Mouse (Mus musculus): ENCODE results near the gene Negr1. TPM values are rescaled to one million over a fixed set of nuclear protein-coding genes. Genes with fewer than 3 reads are reported as not detected.

The Negr1 gene
- total and polyA plus RNA-seq, 3 experiments, result 0.16 TPM; not detected in 2

- TF ChIP-seq TAL1 (conservative IDR thresholded peaks at IDR 0.05; ENCODE audit: low read depth, low read length) (no peak), GATA2 (IDR thresholded peaks at IDR 0.05; ENCODE audit: borderline replicate concordance, low read depth, low read length) (no peak), POLR2AphosphoS5 (IDR thresholded peaks at IDR 0.05; ENCODE audit: insufficient replicate concordance, low read depth, low read length) (no peak), CTCF (IDR thresholded peaks at IDR 0.05; ENCODE audit: low read depth, low read length) (no peak), GATA1 (IDR thresholded peaks at IDR 0.05; ENCODE audit: borderline replicate concordance, low read length) (no peak)
These were observed 519.0 kb downstream of the Negr1 start for GRCm38 (mm10) chr3:157080585-157080984.

GRCm38 (mm10) chr3:157082808-157083784 is 521.5 kb downstream of the Negr1 start:
- ATAC-seq (ENCODE audit: extremely low read depth, insufficient number of reproducible peaks, low FRiP score, poor library complexity, severe bottlenecking) (no peak; the same call in 1 of the 2 replicates), DNase-seq (ENCODE audit: low spot score) (no peak)
- Histone ChIP-seq H3K4me1 (ENCODE audit: insufficient read depth, low read depth, low read length) (no peaks in the 10 kb centered on the region), H3K4me3 (ENCODE audit: low read depth, low read length) (no peak overlapping the region), H3K36me3 (replicated peaks) (no peaks in the 10 kb centered on the region), H3K9me3 (replicated peaks) (peaks cover 14% of the 10 kb centered on the region), H3K27me3 (ENCODE audit: insufficient read depth, low read length) (no peaks in the 10 kb centered on the region)
- TF ChIP-seq POLR2AphosphoS5 (IDR thresholded peaks at IDR 0.05; ENCODE audit: insufficient replicate concordance, low read depth, low read length) (no peak), GATA2 (IDR thresholded peaks at IDR 0.05; ENCODE audit: borderline replicate concordance, low read depth, low read length) (no peak), GATA1 (IDR thresholded peaks at IDR 0.05; ENCODE audit: borderline replicate concordance, low read length) (no peak), CTCF (IDR thresholded peaks at IDR 0.05; ENCODE audit: low read depth, low read length) (no peak), TAL1 (conservative IDR thresholded peaks at IDR 0.05; ENCODE audit: low read depth, low read length) (no peak)

More at GRCm38 (mm10) chr3:157080585-157080984, 519.0 kb downstream of the Negr1 start:
- Histone ChIP-seq H3K27me3 (ENCODE audit: insufficient read depth, low read length) (no peaks in the 10 kb centered on the region), H3K4me3 (ENCODE audit: low read depth, low read length) (no peak overlapping the region), H3K36me3 (replicated peaks) (no peaks in the 10 kb centered on the region), H3K4me1 (ENCODE audit: insufficient read depth, low read depth, low read length) (no peaks in the 10 kb centered on the region), H3K9me3 (replicated peaks) (peaks cover 12% of the 10 kb centered on the region)
- DNase-seq (ENCODE audit: low spot score), result no peak
- no peak for ATAC-seq (ENCODE audit: extremely low read depth, insufficient number of reproducible peaks, low FRiP score, poor library complexity, severe bottlenecking)

DNA sequence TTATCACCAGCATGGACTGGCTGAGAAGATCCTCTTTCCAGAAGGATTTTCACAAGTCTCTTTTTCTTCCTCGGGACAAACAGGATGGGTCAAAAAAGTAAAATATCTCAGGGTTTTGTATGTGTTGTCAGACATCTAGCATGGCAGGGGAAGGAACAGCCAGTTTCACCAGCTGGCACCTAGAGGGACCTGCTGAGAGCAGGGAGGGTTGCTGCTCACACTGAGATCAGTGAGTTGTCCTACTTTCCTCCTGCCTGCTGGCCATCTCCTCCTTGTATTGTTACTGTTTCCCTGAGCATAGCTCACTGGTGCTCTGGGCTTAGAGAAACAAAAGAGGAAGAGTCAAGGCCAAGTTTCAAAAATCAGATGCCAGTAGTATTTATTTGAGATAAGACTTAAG is 523.6 kb downstream of the Negr1 start:
- Histone ChIP-seq H3K9me3 (replicated peaks) (peaks cover 10% of the 10 kb centered on the region), H3K4me3 (ENCODE audit: low read depth, low read length) (no peak overlapping the region), H3K4me1 (ENCODE audit: insufficient read depth, low read depth, low read length) (no peaks in the 10 kb centered on the region), H3K36me3 (replicated peaks) (no peaks in the 10 kb centered on the region), H3K27me3 (ENCODE audit: insufficient read depth, low read length) (no peaks in the 10 kb centered on the region)
- no peak for ATAC-seq (ENCODE audit: extremely low read depth, insufficient number of reproducible peaks, low FRiP score, poor library complexity, severe bottlenecking)
- no peak for DNase-seq (ENCODE audit: low spot score)
- TF ChIP-seq CTCF (IDR thresholded peaks at IDR 0.05; ENCODE audit: low read depth, low read length), result no peak
- no peak for TF ChIP-seq GATA1 (IDR thresholded peaks at IDR 0.05; ENCODE audit: borderline replicate concordance, low read length)
- TF ChIP-seq TAL1 (conservative IDR thresholded peaks at IDR 0.05; ENCODE audit: low read depth, low read length), result no peak
- no peak for TF ChIP-seq POLR2AphosphoS5 (IDR thresholded peaks at IDR 0.05; ENCODE audit: insufficient replicate concordance, low read depth, low read length)
- TF ChIP-seq GATA2 (IDR thresholded peaks at IDR 0.05; ENCODE audit: borderline replicate concordance, low read depth, low read length), result no peak

GRCm38 (mm10) chr3:157090051-157090450 is 528.5 kb downstream of the Negr1 start:
- Histone ChIP-seq H3K27me3 (ENCODE audit: insufficient read depth, low read length) (no peaks in the 10 kb centered on the region), H3K4me3 (ENCODE audit: low read depth, low read length) (no peak overlapping the region), H3K9me3 (replicated peaks) (peaks cover 10% of the 10 kb centered on the region), H3K4me1 (ENCODE audit: insufficient read depth, low read depth, low read length) (no peaks in the 10 kb centered on the region), H3K36me3 (replicated peaks) (no peaks in the 10 kb centered on the region)
- no peak for DNase-seq (ENCODE audit: low spot score)
- ATAC-seq (ENCODE audit: extremely low read depth, insufficient number of reproducible peaks, low FRiP score, poor library complexity, severe bottlenecking), result no peak
- no peak for TF ChIP-seq GATA1 (IDR thresholded peaks at IDR 0.05; ENCODE audit: borderline replicate concordance, low read length)
- no peak for TF ChIP-seq GATA2 (IDR thresholded peaks at IDR 0.05; ENCODE audit: borderline replicate concordance, low read depth, low read length)
- no peak for TF ChIP-seq POLR2AphosphoS5 (IDR thresholded peaks at IDR 0.05; ENCODE audit: insufficient replicate concordance, low read depth, low read length)
- TF ChIP-seq CTCF (IDR thresholded peaks at IDR 0.05; ENCODE audit: low read depth, low read length), result no peak
- no peak for TF ChIP-seq TAL1 (conservative IDR thresholded peaks at IDR 0.05; ENCODE audit: low read depth, low read length)

- peaks cover 13% of the 10 kb centered on the region for H3K9me3 ChIP-seq (replicated peaks)
- no peaks in the 10 kb centered on the region for H3K36me3 ChIP-seq (replicated peaks)
- no peak overlapping the region for H3K4me3 ChIP-seq (ENCODE audit: low read depth, low read length)
- no peaks in the 10 kb centered on the region for H3K27me3 ChIP-seq (ENCODE audit: insufficient read depth, low read length)
- DNase-seq (ENCODE audit: low spot score), result no peak
- H3K4me1 ChIP-seq (ENCODE audit: insufficient read depth, low read depth, low read length), result no peaks in the 10 kb centered on the region
- ATAC-seq (ENCODE audit: extremely low read depth, insufficient number of reproducible peaks, low FRiP score, poor library complexity, severe bottlenecking), result no peak
- TF ChIP-seq POLR2AphosphoS5 (IDR thresholded peaks at IDR 0.05; ENCODE audit: insufficient replicate concordance, low read depth, low read length) (no peak), GATA2 (IDR thresholded peaks at IDR 0.05; ENCODE audit: borderline replicate concordance, low read depth, low read length) (no peak), CTCF (IDR thresholded peaks at IDR 0.05; ENCODE audit: low read depth, low read length) (no peak), GATA1 (IDR thresholded peaks at IDR 0.05; ENCODE audit: borderline replicate concordance, low read length) (no peak), TAL1 (conservative IDR thresholded peaks at IDR 0.05; ENCODE audit: low read depth, low read length) (no peak)
These were observed 534.7 kb downstream of the Negr1 start for GRCm38 (mm10) chr3:157096284-157096683.

DNA sequence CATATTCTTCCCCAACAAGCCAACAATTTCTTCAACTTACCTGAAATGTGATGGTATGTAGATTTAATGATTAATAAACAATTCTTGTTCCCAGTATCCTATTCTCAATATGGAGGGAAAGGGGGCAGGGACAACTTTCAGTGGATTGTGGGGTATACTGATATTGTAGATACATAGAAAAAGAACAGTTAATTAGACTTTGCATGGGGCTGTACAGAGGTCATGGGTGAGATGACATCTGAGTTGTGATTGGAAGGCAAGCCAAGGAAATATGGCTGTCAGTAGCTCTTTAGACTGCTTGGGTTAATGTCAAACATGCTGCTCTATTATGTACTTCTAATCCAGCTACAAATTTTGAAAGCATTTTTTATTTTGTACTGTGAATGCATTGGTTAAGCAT is 535.9 kb downstream of the Negr1 start:
- no peaks in the 10 kb centered on the region for H3K4me1 ChIP-seq (ENCODE audit: insufficient read depth, low read depth, low read length)

More for the DNA sequence above, 535.9 kb downstream of the Negr1 start:
- H3K4me3 ChIP-seq (ENCODE audit: low read depth, low read length), result no peak overlapping the region
- no peak for TF ChIP-seq TAL1 (conservative IDR thresholded peaks at IDR 0.05; ENCODE audit: low read depth, low read length)
- TF ChIP-seq GATA2 (IDR thresholded peaks at IDR 0.05; ENCODE audit: borderline replicate concordance, low read depth, low read length), result no peak
- no peak for TF ChIP-seq CTCF (IDR thresholded peaks at IDR 0.05; ENCODE audit: low read depth, low read length)
- no peak for TF ChIP-seq POLR2AphosphoS5 (IDR thresholded peaks at IDR 0.05; ENCODE audit: insufficient replicate concordance, low read depth, low read length)
- no peak for TF ChIP-seq GATA1 (IDR thresholded peaks at IDR 0.05; ENCODE audit: borderline replicate concordance, low read length)
- no peaks in the 10 kb centered on the region for H3K27me3 ChIP-seq (ENCODE audit: insufficient read depth, low read length)
- H3K9me3 ChIP-seq (replicated peaks), result peaks cover 11% of the 10 kb centered on the region
- no peak for ATAC-seq (ENCODE audit: extremely low read depth, insufficient number of reproducible peaks, low FRiP score, poor library complexity, severe bottlenecking)
- H3K36me3 ChIP-seq (replicated peaks), result no peaks in the 10 kb centered on the region
- no peak for DNase-seq (ENCODE audit: low spot score)
